Mouse (Mus musculus) ES-Bruce4 (cell line): ENCODE measurements around the gene Ccl22.

Experiments used
- CTCF ChIP-seq: IDR thresholded peaks from one replicate; pipeline ENCODE4 v1.8.1; 2011; ENCODE audit warnings: low read depth, low read length
- POLR2A ChIP-seq: IDR thresholded peaks from one replicate; pipeline ENCODE4 v1.8.1; 2011; ENCODE audit warnings: low read length; ENCODE audit not compliant: insufficient read depth

- TF ChIP-seq CTCF (no peak), POLR2A (no peak)
These were observed 16.1 kb upstream of the Ccl22 start for GRCm38 (mm10) chr8:94729301-94729700.
